Mouse (Mus musculus): ENCODE results near the gene Olfr350.

The Olfr350 gene

GRCm38 (mm10) chr2:36846010-36846409 is at the start of gene Olfr350:
TSS of gene Olfr350 (plus strand) at chr2:36846310.
- DNase-seq (ENCODE audit: low read depth, low spot score) = no peak

- DNase-seq (ENCODE audit: low read depth, low spot score) = no peak
These were observed 29.2 kb upstream of the Olfr350 start, which contains the start of gene Olfr3 for GRCm38 (mm10) chr2:36816932-36817331. TSS of gene Olfr3 (minus strand) at chr2:36817032.

GRCm38 (mm10) chr2:36862560-36862959 is 16.4 kb downstream of the Olfr350 start, which contains the start of gene Olfr351:
TSS of gene Olfr351 (minus strand) at chr2:36862660.
- DNase-seq (ENCODE audit: low read depth, low spot score) = no peak

GRCm38 (mm10) chr2:36868160-36868559 is 22.1 kb downstream of the Olfr350 start, which contains the start of gene Olfr352:
TSS of gene Olfr352 (plus strand) at chr2:36868460.
- no peak for DNase-seq (ENCODE audit: low read depth, low spot score)

GRCm38 (mm10) chr2:36892836-36893235 is 46.7 kb downstream of the Olfr350 start, which contains the start of gene Olfr353:
TSS of gene Olfr353 (minus strand) at chr2:36892936.
- no peak for DNase-seq (ENCODE audit: low read depth, low spot score)

- no peak for DNase-seq (ENCODE audit: low read depth, low spot score)
These were observed 51.0 kb downstream of the Olfr350 start for GRCm38 (mm10) chr2:36897114-36897513.
